Mouse (Mus musculus) midbrain, embryonic 10.5 days (tissue): Measurements from ENCODE around the gene Ifrd2. TPM values are rescaled to one million over a fixed set of nuclear protein-coding genes. Genes with fewer than 3 reads are reported as not detected.

Experiments used
- DNase-seq: peaks from one replicate; pipeline ENCODE4 v3.0.0-alpha.2; 2017; ENCODE audit warnings: low spot score
- H3K27ac ChIP-seq: fragments of 300-500 bp; sonication (generic); replicated peaks from 2 replicates; pipeline ENCODE4 v1.5.1; 2016; ENCODE audit warnings: mild to moderate bottlenecking
- H3K27me3 ChIP-seq: fragments of 300-500 bp; sonication (generic); 2 replicates; pipeline ENCODE4 v1.6.1; 2016; ENCODE audit warnings: low read depth, mild to moderate bottlenecking; ENCODE audit not compliant: poor library complexity, severe bottlenecking
- H3K36me3 ChIP-seq: fragments of 300-500 bp; sonication (generic); 2 replicates; pipeline ENCODE4 v1.6.1; 2016; ENCODE audit warnings: mild to moderate bottlenecking, moderate library complexity
- H3K4me1 ChIP-seq: fragments of 300-500 bp; sonication (generic); 2 replicates; pipeline ENCODE4 v1.6.1; 2016
- H3K4me3 ChIP-seq: fragments of 300-500 bp; sonication (generic); 2 replicates; pipeline ENCODE4 v1.5.1; 2016; ENCODE audit warnings: mild to moderate bottlenecking, moderate library complexity
- H3K9me3 ChIP-seq: fragments of 300-500 bp; sonication (generic); replicated peaks from 2 replicates; pipeline ENCODE4 v1.6.1; 2016; ENCODE audit warnings: mild to moderate bottlenecking
- WGBS: fragments of 180-500 bp; shearing (Covaris S2); methylation state at CpG from one replicate; pipeline ENCODE4 v1.1.7; 2016; 5-methylcytosine and 5-hydroxymethylcytosine counted together
- polyA plus RNA-seq: library from polyadenylated mRNA; unstranded; fragments of >200 nt; fragmentation: Nextera tagmentation; extraction: Ambion mirVana; gene quantifications from 2 replicates; pipeline ENCODE4 v1.2.1, GENCODE M21; 2016

Gene Ifrd2
- 46.3 and 56.8 TPM in 2 replicates for polyA plus RNA-seq

DNA sequence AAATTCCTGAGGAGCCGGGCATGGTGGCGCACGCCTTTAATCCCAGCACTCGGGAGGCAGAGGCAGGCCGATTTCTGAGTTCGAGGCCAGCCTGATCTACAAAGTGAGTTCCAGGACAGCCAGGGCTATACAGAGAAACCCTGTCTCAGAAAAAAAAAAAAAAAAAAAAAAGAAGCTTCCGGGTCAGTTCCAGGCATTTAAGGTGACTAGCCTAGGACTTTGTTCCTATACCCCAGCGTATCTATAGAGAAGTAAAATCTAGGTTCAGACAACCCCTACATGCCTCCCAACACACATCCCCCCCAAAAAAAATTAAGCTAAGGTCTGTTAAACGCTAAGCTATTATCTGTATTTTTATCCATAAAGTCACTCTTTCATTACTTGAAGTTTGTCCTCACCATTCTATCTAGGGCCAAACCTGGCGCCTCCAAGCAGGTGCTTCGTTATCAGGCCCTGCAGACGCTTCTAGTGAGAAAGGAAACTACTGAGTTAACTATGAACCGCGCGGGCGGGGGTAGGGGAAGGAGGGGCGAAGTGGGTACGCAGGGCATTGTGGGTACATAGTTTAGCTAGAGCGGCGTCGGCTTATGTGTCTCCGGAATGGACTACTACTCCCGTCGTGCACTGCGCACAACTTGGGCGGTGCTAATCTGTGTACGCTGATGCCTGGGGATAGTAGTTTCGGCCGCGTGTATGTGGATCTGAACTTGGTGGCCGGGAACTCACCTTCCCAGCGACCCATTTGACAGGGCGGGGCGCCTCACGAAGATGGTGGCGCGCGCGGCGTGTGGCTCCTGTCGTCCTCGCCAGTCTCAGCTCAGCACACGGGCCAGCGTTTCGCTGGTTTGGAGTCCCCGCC lies at the start of gene Ifrd2:
Gene Ifrd2 (plus strand): TSS at position 669 of the 859 bp plus-strand sequence.
- peaks cover 51% of the 10 kb centered on the region for H3K36me3 ChIP-seq
- H3K27me3 ChIP-seq, result no peaks in the 10 kb centered on the region
- 15% methylated on average over 46 of the region's 46 CpGs for WGBS
- DNase-seq, result peak; percentile 96
- peak within 1 kb of the TSS; percentile 87 for H3K27ac ChIP-seq
- no peaks in the 10 kb centered on the region for H3K9me3 ChIP-seq
- H3K4me1 ChIP-seq, result peaks cover 29% of the 10 kb centered on the region
- H3K4me3 ChIP-seq, result peak within 1 kb of the TSS; percentile 78

DNA sequence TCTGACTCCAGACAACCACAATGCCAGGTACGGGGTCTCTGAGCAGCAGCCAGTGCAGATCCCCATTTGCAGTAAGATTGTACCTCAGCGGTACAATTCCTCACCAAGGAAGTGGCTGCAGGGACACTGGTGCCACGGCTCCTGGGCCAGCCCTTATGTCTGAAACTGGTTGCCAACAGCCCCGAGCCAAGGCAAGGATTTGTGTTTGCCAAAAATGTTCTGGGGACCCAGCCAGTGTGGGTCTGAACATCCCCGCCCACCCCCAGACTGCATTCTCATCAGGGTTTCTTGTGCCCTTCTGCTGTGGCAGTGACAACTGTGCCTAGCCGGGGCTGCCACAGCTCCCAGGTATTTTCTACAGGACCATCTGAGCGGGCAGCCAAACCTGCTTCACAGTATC lies 49.2 kb upstream of the Ifrd2 start:
- WGBS, result 92% methylated on average over 7 of the region's 7 CpGs
- H3K9me3 ChIP-seq, result no peaks in the 10 kb centered on the region
- no peaks in the 10 kb centered on the region for H3K27me3 ChIP-seq
- H3K36me3 ChIP-seq, result peaks cover 41% of the 10 kb centered on the region
- H3K4me1 ChIP-seq, result peaks cover 67% of the 10 kb centered on the region
- H3K4me3 ChIP-seq, result no peak overlapping the region
- DNase-seq, result no peak
- H3K27ac ChIP-seq, result no peak overlapping the region

DNA sequence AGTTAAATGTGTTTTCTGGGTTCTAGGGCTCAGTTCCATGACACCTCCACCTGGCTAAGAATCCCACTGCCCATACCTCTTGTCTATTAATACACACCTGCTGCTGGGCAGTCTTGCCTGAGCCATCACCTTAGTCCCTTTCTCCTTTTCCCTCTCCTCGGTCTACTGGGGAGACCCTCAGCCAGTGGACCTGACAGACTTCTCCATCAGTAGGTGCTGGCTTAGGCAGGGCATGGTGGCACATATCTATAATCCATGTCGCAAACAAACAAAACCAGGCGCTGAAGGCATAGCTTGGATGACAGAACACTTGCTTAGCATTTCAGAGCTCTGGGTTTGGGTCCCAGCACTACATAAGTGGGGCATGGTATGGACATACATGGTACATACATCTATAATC lies 48.7 kb upstream of the Ifrd2 start:
- Histone ChIP-seq H3K4me1 (peaks cover 68% of the 10 kb centered on the region), H3K4me3 (no peak overlapping the region), H3K27ac (no peak overlapping the region), H3K9me3 (no peaks in the 10 kb centered on the region), H3K27me3 (no peaks in the 10 kb centered on the region), H3K36me3 (peaks cover 46% of the 10 kb centered on the region)
- WGBS, result 96% methylated on average over 3 of the region's 3 CpGs
- no peak for DNase-seq

DNA sequence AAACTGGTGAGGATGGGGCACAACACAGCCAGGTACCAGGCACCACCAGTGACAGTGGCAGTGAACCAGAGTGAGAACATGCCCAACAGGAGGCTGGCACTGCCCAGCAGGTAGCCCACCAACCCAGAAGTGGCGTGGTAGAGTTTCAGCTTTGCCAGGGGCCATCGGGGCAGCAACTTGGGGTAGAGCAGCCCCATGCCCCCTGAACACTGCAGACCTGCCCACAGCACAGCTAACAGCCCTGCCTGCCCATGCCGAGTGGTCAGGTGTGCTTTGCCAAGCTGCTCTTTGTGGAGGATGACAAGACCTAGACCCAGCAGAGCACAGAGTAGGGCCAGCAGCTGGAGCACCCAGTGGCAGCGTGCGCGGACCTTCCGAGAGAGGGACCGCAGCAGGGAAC lies 47.5 kb upstream of the Ifrd2 start:
- Histone ChIP-seq H3K36me3 (peaks cover 58% of the 10 kb centered on the region), H3K4me3 (peak overlapping the region; percentile 7; the same call in 1 of the 2 replicates), H3K9me3 (no peaks in the 10 kb centered on the region), H3K27me3 (no peaks in the 10 kb centered on the region), H3K4me1 (peaks cover 60% of the 10 kb centered on the region), H3K27ac (no peak overlapping the region)
- no peak for DNase-seq
- 92% methylated on average over 8 of the region's 8 CpGs for WGBS

DNA sequence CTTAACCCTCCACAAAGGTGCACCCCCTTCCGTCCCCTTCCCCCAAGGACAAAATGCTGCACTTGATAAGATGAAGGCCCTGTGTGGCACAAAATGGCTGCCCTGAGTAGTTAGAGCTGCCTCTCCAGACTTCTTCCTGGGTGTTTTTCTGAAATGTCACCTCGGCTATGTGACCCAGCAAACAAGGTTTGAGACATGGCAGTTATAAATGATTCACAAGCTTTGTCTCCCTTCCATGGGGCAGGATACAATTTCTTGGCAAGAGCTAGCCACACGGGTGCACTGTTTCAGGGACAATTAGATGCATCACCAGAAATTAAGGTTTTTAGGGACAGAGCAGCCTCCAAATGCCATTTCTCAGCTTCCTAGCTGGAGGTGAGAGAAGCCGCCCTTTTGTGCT lies 47.0 kb upstream of the Ifrd2 start:
- DNase-seq, result no peak
- Histone ChIP-seq H3K4me3 (peak overlapping the region; percentile 68), H3K36me3 (peaks cover 63% of the 10 kb centered on the region), H3K9me3 (no peaks in the 10 kb centered on the region), H3K27ac (no peak overlapping the region), H3K27me3 (no peaks in the 10 kb centered on the region), H3K4me1 (peaks cover 59% of the 10 kb centered on the region)
- 77% methylated on average over 4 of the region's 4 CpGs for WGBS

DNA sequence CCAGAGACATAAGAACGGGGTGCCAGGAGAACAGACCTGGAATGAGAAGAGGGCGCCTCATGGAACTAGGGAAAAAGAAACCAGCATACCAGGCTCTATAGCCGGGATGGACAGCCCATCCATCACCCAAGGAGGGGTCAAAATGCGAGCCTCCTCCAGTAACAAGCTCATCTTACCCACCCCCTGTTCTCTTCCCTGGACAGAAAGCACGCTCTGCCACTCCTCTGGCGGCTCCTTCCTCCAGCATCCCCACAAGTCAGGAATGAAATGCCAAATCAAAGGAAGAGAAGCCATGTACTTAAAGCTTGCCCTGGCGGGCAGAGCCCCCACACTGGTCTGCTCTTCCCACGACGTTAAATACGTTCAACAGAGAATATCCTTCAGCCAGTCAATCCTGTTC lies 46.4 kb upstream of the Ifrd2 start:
- Histone ChIP-seq H3K36me3 (peaks cover 61% of the 10 kb centered on the region), H3K27ac (no peak overlapping the region), H3K9me3 (no peaks in the 10 kb centered on the region), H3K4me1 (peaks cover 57% of the 10 kb centered on the region), H3K4me3 (peak overlapping the region; percentile 68), H3K27me3 (no peaks in the 10 kb centered on the region)
- WGBS, result 39% methylated on average over 10 of the region's 10 CpGs
- no peak for DNase-seq

DNA sequence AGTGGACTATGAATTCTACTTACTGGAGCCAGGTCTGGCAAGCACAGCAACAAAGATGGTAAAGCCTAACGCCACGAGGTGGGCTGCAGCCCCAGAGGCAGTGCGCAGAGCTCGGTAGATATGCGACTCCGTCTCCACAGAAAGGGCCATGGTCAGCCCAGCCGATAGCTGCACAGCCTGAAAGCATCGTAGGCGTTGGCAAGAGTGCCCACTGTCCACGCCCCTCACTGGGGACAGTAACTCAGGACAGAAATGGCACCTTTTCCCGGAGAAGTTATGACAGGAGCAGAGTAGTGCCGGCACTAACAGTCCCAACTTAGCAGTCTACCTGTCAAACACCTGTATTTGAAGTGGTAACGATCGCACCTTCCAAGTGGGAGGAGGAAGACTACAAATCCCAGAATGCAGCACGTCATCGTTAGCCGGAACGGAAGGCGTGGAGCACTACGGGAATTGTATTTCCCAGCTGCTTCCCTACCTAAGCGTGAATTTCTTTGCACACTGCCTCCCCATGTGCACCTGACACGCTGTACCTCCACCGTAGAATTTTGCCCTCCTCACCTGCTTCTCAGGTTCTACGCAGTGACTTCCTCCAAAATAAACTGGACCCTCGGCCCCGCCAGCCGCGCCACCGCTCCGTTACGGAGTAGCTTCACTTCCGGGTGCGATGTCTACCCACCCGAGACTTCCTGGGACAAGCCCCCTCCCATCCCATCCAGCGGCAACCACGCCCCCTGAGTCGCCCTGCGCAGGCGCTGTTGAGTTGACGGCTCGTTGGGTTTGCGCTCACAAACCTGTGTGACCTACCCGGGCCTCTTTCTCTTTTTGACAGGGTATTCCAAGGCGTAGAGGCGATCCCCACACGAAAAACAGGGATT lies 45.7 kb upstream of the Ifrd2 start, which contains the start of the genes Cyb561d2 and Nprl2:
Gene Cyb561d2 (minus strand): TSS at position 720 of the 878 bp plus-strand sequence.
Gene Nprl2 (plus strand): TSS at position 753 of the 878 bp plus-strand sequence.
- Histone ChIP-seq H3K4me1 (peaks cover 57% of the 10 kb centered on the region), H3K27ac (peak within 1 kb of the TSS; percentile 87), H3K27me3 (no peaks in the 10 kb centered on the region), H3K4me3 (peak within 1 kb of the TSS; percentile 68), H3K36me3 (peaks cover 60% of the 10 kb centered on the region), H3K9me3 (no peaks in the 10 kb centered on the region)
- under 1% methylated on average over 46 of the region's 46 CpGs for WGBS
- peak; percentile 96 for DNase-seq

DNA sequence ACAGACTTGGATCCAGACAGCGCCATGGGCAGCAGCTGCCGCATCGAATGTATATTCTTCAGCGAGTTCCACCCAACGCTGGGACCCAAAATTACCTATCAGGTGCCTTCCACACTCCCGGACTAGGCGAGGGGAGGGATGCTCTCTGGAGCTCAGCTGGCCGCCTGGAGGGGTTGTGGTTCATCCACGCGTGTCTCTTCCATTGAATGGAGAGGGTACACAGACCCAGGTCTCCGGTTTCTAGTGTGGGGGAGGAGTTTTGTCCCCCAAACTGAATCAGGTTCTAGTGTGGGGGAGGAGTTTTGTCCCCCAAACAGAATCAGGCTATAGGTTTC lies 45.1 kb upstream of the Ifrd2 start:
- Histone ChIP-seq H3K9me3 (no peaks in the 10 kb centered on the region), H3K27me3 (no peaks in the 10 kb centered on the region), H3K27ac (peak overlapping the region; percentile 87), H3K4me3 (peak overlapping the region; percentile 68), H3K36me3 (peaks cover 54% of the 10 kb centered on the region), H3K4me1 (peaks cover 57% of the 10 kb centered on the region)
- no peak for DNase-seq
- 1% methylated on average over 11 of the region's 11 CpGs for WGBS

DNA sequence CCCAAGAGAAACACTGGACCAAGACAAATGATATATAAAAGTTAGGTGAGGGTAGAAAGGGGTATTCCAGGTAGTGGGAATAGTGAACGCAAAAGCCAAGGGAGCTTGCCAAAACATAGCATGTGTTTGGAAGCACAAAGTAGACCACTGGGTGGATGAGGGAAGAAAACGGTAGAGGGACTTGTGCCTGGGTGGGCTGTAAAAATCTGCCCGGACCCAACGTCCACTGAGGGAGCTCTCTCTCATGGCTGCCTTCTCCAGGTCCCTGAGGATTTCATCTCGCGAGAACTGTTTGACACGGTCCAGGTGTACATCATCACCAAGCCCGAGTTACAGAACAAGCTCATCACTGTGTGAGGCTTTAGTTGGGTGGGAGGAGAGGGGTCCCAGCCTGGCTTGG lies 44.7 kb upstream of the Ifrd2 start:
- H3K9me3 ChIP-seq, result no peaks in the 10 kb centered on the region
- peaks cover 57% of the 10 kb centered on the region for H3K4me1 ChIP-seq
- peaks cover 50% of the 10 kb centered on the region for H3K36me3 ChIP-seq
- no peak for DNase-seq
- H3K4me3 ChIP-seq, result peak overlapping the region; percentile 68
- 52% methylated on average over 8 of the region's 8 CpGs for WGBS
- peaks cover 4% of the 10 kb centered on the region for H3K27me3 ChIP-seq
- H3K27ac ChIP-seq, result no peak overlapping the region

DNA sequence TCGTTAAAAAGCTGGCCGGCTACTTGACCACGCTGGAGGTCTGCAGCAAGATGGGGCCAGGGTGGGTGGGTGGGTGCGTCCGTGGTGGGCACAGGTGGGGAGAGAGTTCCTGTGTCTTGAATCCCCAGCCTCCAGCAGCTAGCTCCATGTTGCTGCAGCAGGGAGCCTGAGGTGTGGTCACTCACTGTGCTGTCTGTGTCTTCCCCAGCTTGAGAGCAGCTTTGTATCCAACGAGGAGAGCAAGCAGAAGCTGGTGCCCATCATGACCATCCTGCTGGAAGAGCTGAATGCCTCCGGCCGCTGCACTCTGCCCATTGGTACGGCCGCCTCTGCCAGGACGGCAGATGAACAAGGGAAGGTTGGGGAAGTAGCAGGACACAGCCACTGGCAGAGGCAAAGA lies 44.1 kb upstream of the Ifrd2 start:
- Histone ChIP-seq H3K27me3 (peaks cover 10% of the 10 kb centered on the region), H3K9me3 (no peaks in the 10 kb centered on the region), H3K27ac (no peak overlapping the region), H3K36me3 (peaks cover 44% of the 10 kb centered on the region), H3K4me1 (peaks cover 59% of the 10 kb centered on the region), H3K4me3 (peak overlapping the region; percentile 68; the same call in 1 of the 2 replicates)
- WGBS, result 88% methylated on average over 11 of the region's 11 CpGs
- no peak for DNase-seq

DNA sequence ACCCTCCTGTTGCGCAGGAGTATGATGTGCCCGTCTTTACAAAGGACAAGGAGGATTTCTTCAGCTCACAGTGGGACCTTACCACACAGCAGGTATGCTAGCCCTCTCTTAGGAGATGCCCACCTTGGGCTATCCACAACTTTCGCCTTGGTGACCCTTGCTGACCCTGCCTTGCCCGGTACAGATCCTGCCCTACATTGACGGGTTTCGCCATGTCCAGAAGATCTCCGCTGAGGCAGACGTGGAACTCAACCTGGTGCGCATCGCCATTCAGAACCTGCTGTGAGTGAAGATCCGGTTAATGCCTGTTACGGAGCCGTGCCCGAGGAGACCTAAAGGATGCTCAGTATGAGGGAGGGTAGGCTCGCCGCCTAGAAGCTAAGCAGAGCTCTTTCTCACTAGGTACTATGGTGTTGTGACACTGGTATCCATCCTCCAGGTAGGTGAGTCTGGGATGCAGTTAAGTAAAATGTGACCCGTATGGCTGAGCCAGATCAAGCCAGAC lies 43.2 kb upstream of the Ifrd2 start:
- H3K4me3 ChIP-seq, result no peak overlapping the region
- 96% methylated on average over 17 of the region's 17 CpGs for WGBS
- peaks cover 59% of the 10 kb centered on the region for H3K4me1 ChIP-seq
- peaks cover 34% of the 10 kb centered on the region for H3K36me3 ChIP-seq
- no peaks in the 10 kb centered on the region for H3K9me3 ChIP-seq
- DNase-seq, result no peak
- H3K27me3 ChIP-seq, result peaks cover 19% of the 10 kb centered on the region
- no peak overlapping the region for H3K27ac ChIP-seq

DNA sequence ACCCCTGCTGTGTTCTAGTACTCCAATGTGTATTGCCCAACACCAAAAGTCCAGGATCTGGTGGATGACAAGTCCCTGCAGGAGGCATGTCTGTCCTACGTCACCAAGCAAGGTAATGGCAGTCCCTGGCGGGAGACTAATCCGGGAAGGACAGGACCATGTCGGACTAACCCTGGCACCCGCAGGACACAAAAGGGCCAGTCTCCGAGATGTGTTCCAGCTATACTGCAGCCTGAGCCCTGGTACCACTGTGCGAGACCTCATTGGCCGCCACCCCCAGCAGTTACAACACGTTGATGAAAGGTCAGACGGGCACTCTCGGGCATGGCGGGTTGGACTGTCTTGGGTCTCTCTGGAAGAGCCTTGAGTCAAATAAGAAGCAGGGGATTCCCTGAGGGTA lies 42.7 kb upstream of the Ifrd2 start:
- no peak for DNase-seq
- H3K27me3 ChIP-seq, result peaks cover 24% of the 10 kb centered on the region
- H3K4me3 ChIP-seq, result no peak overlapping the region
- H3K27ac ChIP-seq, result no peak overlapping the region
- H3K9me3 ChIP-seq, result no peaks in the 10 kb centered on the region
- 93% methylated on average over 12 of the region's 12 CpGs for WGBS
- H3K4me1 ChIP-seq, result peaks cover 60% of the 10 kb centered on the region
- H3K36me3 ChIP-seq, result peaks cover 29% of the 10 kb centered on the region
